In the genomic region with DNA sequence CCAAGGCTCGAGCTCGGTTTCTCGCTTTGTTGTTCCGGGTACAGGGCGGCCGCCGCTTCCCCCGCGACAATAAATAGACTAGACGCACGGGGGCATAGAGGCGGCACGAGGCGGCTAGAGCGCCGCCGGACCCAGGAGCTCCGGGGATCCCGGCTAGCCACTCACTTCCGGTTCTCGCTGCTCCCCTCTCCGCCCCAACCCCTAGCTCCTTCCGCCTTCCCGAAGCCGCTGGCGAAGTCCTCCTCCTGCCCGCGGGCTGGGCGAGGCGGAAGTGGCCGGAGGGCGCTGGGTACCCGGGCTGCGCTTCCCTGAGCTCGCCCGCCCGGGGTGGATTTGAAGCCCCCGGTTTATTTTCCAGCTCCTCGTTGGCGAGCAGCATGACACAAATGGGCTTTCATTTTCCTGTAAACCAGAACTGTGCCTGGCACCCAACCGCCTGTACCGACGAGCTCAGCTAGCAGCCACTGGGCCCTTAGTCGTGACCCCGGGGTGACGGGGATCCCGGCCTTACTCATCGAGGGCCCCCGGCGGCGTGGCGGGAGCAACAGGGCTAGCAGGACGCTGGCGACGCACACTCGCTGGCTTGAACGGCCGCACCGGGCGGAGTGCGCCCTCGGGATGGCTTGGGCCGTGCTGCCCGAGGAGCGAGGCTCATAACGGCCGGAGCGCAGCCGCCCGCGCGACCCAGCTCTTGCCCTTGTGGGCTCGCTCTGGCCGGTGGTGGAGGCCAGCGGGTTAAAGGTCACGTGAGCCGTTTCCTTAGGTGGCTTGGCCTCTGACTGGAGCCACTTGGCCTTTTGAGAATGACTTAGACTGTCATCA, we compare ENCODE assay signal across 1 mouse cellular context.
TF ChIP-seq lines count a peak whose summit lies in the region.

TSS of gene Tbpl1 (minus strand) at position 667 of the 822 bp plus-strand sequence.

TF ChIP-seq in MEL, 35 proteins besides CTCF, POLR2A, EP300 and RAD21 (continued from another document):
- TF ChIP-seq MAFK (IDR thresholded peaks at IDR 0.05; ENCODE audit: borderline replicate concordance, low read depth, low read length) (no peak), GATA1 (IDR thresholded peaks at IDR 0.05; ENCODE audit: low read depth, low read length) (no peak), BHLHE40 (IDR thresholded peaks at IDR 0.05; ENCODE audit: borderline replicate concordance, low read depth, low read length) (peak; percentile 50; the same call in 1 of the 2 replicates), MYC (IDR thresholded peaks at IDR 0.05; ENCODE audit: low read depth, low read length) (no peak), KAT2A (conservative IDR thresholded peaks at IDR 0.05; ENCODE audit: low read depth, low read length) (peak; percentile 73), ZNF384 (IDR thresholded peaks at IDR 0.05; ENCODE audit: low read depth, low read length) (no peak), TAL1 (IDR thresholded peaks at IDR 0.05; ENCODE audit: low read length) (no peak), TCF12 (IDR thresholded peaks at IDR 0.05; ENCODE audit: low read depth, low read length) (peak; percentile 87), MAZ (IDR thresholded peaks at IDR 0.05; ENCODE audit: low read depth, low read length) (peak; percentile 81; the same call in 1 of the 2 replicates), ZKSCAN1 (IDR thresholded peaks at IDR 0.05; ENCODE audit: low read depth, low read length) (no peak)
